ENCODE assay signal across 8 mouse cellular contexts in genomic region chr9:107586974-107587832, GRCm38 (mm10). TPM values are rescaled to one million over a fixed set of nuclear protein-coding genes. Genes with fewer than 3 reads are reported as not detected.
DNase-seq lines count a peak whose midpoint lies in the region; ATAC-seq and TF ChIP-seq lines count a peak whose summit lies in the region.

Ifrd2 (plus strand) TSS chr9:107587642.

- H3K27me3 ChIP-seq in embryonic facial prominence, embryonic 15.5 days, result no peaks in the 10 kb centered on the region
- no peaks in the 10 kb centered on the region for H3K27me3 ChIP-seq in limb, embryonic 14.5 days (ENCODE audit: control insufficient read depth, insufficient read depth, low read length)
- no peaks in the 10 kb centered on the region for H3K27me3 ChIP-seq in midbrain, postnatal 0 days (ENCODE audit: insufficient read depth, low read length)

- WGBS in bone marrow, adult 2 months, result 10% methylated on average over 46 of the region's 46 CpGs
- WGBS in embryonic facial prominence, embryonic 15.5 days, result 14% methylated on average over 46 of the region's 46 CpGs
- 15% methylated on average over 38 of the region's 46 CpGs for WGBS in limb, embryonic 14.5 days
- 13% methylated on average over 46 of the region's 46 CpGs for WGBS in midbrain, postnatal 0 days

- TF ChIP-seq POLR2A in bone marrow, adult 2 months (IDR thresholded peaks at IDR 0.05; ENCODE audit: borderline replicate concordance, control insufficient read depth, low read depth, low read length), result peak; percentile 93
- TF ChIP-seq POLR2A in limb, embryonic 14.5 days (IDR thresholded peaks at IDR 0.05; ENCODE audit: borderline replicate concordance, extremely low read depth, insufficient read depth, insufficient read length), result 0 out of 2 replicates have a peak, but pooled peaks have one; percentile 11

- peak; percentile 99 for DNase-seq in 416B (ENCODE audit: low read depth)
- DNase-seq in heart, adult 8-10 months (ENCODE audit: low spot score), result peak; percentile 98
- peak; percentile 100 for DNase-seq in kidney, adult 9 months
- DNase-seq in limb, embryonic 14.5 days (ENCODE audit: low spot score), result peak; percentile 100
- peak; percentile 99 for DNase-seq in midbrain, postnatal 0 days (ENCODE audit: low spot score)
- DNase-seq in spleen, postnatal 14 days (ENCODE audit: low spot score in 2 of 2), result peak; percentile 94 to 95

- H3K9me3 ChIP-seq in embryonic facial prominence, embryonic 15.5 days (replicated peaks), result no peaks in the 10 kb centered on the region
- no peaks in the 10 kb centered on the region for H3K9me3 ChIP-seq in limb, embryonic 14.5 days (ENCODE audit: control insufficient read depth, low read length)
- no peaks in the 10 kb centered on the region for H3K9me3 ChIP-seq in midbrain, postnatal 0 days (ENCODE audit: low read length)

- TF ChIP-seq CTCF in bone marrow, adult 2 months (IDR thresholded peaks at IDR 0.05; ENCODE audit: control insufficient read depth, insufficient read depth, low read length), result no peak
- TF ChIP-seq CTCF in midbrain, postnatal 0 days (IDR thresholded peaks at IDR 0.05), result no peak

- peaks cover 44% of the 10 kb centered on the region for H3K36me3 ChIP-seq in embryonic facial prominence, embryonic 15.5 days
- peaks cover 34% of the 10 kb centered on the region for H3K36me3 ChIP-seq in limb, embryonic 14.5 days (ENCODE audit: control insufficient read depth, insufficient read depth, low read length)
- H3K36me3 ChIP-seq in midbrain, postnatal 0 days (ENCODE audit: insufficient read depth, low read length), result peaks cover 29% of the 10 kb centered on the region

- peak within 1 kb of the TSS; percentile 85 for H3K4me2 ChIP-seq in embryonic facial prominence, embryonic 15.5 days (replicated peaks)
- H3K4me2 ChIP-seq in limb, embryonic 14.5 days (replicated peaks; ENCODE audit: low read depth, low read length, severe bottlenecking), result peak within 1 kb of the TSS; percentile 76
- H3K4me2 ChIP-seq in midbrain, postnatal 0 days (ENCODE audit: low read depth, low read length, poor library complexity, severe bottlenecking), result peak within 1 kb of the TSS; percentile 75

- H3K4me1 ChIP-seq in bone marrow, adult 2 months (ENCODE audit: control insufficient read depth, insufficient read depth, low read length), result peaks cover 1% of the 10 kb centered on the region; the same call in 1 of the 2 replicates
- peaks cover 22% of the 10 kb centered on the region for H3K4me1 ChIP-seq in embryonic facial prominence, embryonic 15.5 days
- H3K4me1 ChIP-seq in limb, embryonic 14.5 days (ENCODE audit: control insufficient read depth, insufficient read depth, low read length), result peaks cover 7% of the 10 kb centered on the region
- peaks cover 11% of the 10 kb centered on the region; the same call in 1 of the 2 replicates for H3K4me1 ChIP-seq in midbrain, postnatal 0 days (ENCODE audit: insufficient read depth, low read length)

- peak within 1 kb of the TSS; percentile 79 for H3K4me3 ChIP-seq in bone marrow, adult 2 months (replicated peaks; ENCODE audit: control insufficient read depth, low read depth, low read length)
- peak within 1 kb of the TSS; percentile 74 for H3K4me3 ChIP-seq in embryonic facial prominence, embryonic 15.5 days (replicated peaks)
- H3K4me3 ChIP-seq in limb, embryonic 14.5 days (replicated peaks; ENCODE audit: low read length), result peak within 1 kb of the TSS; percentile 80
- peak within 1 kb of the TSS; percentile 62 for H3K4me3 ChIP-seq in midbrain, postnatal 0 days (ENCODE audit: low read depth, low read length)

- peak within 1 kb of the TSS; percentile 44 for H3K9ac ChIP-seq in embryonic facial prominence, embryonic 15.5 days
- H3K9ac ChIP-seq in limb, embryonic 14.5 days (ENCODE audit: low read depth, low read length, severe bottlenecking), result peak within 1 kb of the TSS; percentile 63
- peak within 1 kb of the TSS; percentile 53; the same call in 1 of the 2 replicates for H3K9ac ChIP-seq in midbrain, postnatal 0 days (replicated peaks; ENCODE audit: low read length, poor library complexity, severe bottlenecking)

- ATAC-seq in embryonic facial prominence, embryonic 15.5 days (ENCODE audit: insufficient number of reproducible peaks, low FRiP score, low TSS enrichment, low read depth), result peak; percentile 98
- ATAC-seq in limb, embryonic 14.5 days (ENCODE audit: low FRiP score, low read depth), result peak; percentile 99
- peak; percentile 97 for ATAC-seq in midbrain, postnatal 0 days (ENCODE audit: low FRiP score)

- H3K27ac ChIP-seq in bone marrow, adult 2 months (ENCODE audit: control insufficient read depth, insufficient read depth, low read depth, low read length, poor library complexity), result peak within 1 kb of the TSS; percentile 89
- peak within 1 kb of the TSS; percentile 48; the same call in 1 of the 2 replicates for H3K27ac ChIP-seq in embryonic facial prominence, embryonic 15.5 days (replicated peaks)
- no peak within 1 kb of the TSS for H3K27ac ChIP-seq in limb, embryonic 14.5 days (replicated peaks; ENCODE audit: low read depth, low read length)
- no peak within 1 kb of the TSS for H3K27ac ChIP-seq in midbrain, postnatal 0 days (ENCODE audit: low read depth, low read length)

RNA-seq across cellular contexts. Expression of gene Ifrd2, which starts in this region (rescaled TPM):
- polyA plus RNA-seq in bone marrow, adult 2 months (2011; ENCODE audit: insufficient read depth, insufficient read length, low replicate concordance, missing spikeins), result 172 and 173 TPM in 2 replicates
- polyA plus RNA-seq in embryonic facial prominence, embryonic 15.5 days (2015; fragmentation: Nextera tagmentation; extraction: Ambion mirVana), result 46.8 and 47.1 TPM in 2 replicates
- 10 to 100 TPM; 43.7 to 58.2 (median 47.5) TPM for total RNA-seq in heart, adult 8-10 months (2022)
- polyA plus RNA-seq in limb, embryonic 14.5 days (2012; rRNA removed), result 57.3 and 62.6 TPM in 2 replicates
- polyA plus RNA-seq in limb, embryonic 14.5 days (2014; fragmentation: Nextera tagmentation; extraction: Ambion mirVana), result 55.0 and 56.3 TPM in 2 replicates
- total RNA-seq in midbrain, postnatal 0 days (2014; rRNA removed), result 8.4 and 8.9 TPM in 2 replicates
- polyA plus RNA-seq in midbrain, postnatal 0 days (2015; fragmentation: Nextera tagmentation; extraction: Ambion mirVana), result 6.5 and 7.5 TPM in 2 replicates

Comparison
In these comparisons a context has a peak if more than half of its experiments do, and no peak if none do; other contexts are left out.
1. H3K27ac ChIP-seq: peak in bone marrow, adult 2 months (single experiment) and embryonic facial prominence, embryonic 15.5 days (single experiment); none in limb, embryonic 14.5 days (single experiment) and midbrain, postnatal 0 days (single experiment).
2. Peak in every context shown above with its lines, with median percentiles within 50 percentile points of each other: DNase-seq, H3K4me3 ChIP-seq, ATAC-seq, H3K4me2 ChIP-seq and H3K9ac ChIP-seq.